Mouse (Mus musculus): ENCODE results near the gene Shroom1.

The Shroom1 gene

DNA sequence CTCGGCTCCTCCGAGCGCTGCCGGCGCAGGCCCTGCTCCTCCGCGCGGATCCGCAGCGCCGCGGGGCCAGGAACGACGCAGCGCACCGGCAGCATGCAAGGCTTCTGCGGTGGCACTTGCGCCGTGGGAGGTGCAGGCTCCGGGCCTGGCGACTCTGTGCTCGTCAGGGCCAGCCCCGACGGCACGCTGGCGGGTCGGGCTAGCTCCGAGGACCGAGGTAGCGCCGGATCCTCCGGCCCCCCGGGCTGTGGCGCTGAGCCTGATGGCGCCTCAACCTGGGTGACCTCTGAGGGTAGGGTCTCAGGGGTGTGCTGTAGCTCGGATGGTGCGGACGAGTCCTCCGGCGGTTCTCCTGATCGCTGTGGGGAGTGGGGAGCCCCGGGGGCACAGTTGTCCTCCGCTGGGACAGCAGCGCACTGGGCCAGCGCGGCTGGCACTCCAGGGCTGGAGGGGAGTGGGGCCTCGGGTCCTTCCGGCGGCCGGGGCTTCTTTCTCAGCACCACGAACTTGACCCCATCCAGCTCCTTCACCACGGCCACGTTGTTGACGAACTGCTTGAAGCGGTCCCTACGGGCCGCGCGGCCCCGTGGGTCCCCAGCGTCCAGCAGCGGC lies 22.3 kb downstream of the Shroom1 start:
- DNase-seq (ENCODE audit: low read depth, low spot score) = no peak

DNA sequence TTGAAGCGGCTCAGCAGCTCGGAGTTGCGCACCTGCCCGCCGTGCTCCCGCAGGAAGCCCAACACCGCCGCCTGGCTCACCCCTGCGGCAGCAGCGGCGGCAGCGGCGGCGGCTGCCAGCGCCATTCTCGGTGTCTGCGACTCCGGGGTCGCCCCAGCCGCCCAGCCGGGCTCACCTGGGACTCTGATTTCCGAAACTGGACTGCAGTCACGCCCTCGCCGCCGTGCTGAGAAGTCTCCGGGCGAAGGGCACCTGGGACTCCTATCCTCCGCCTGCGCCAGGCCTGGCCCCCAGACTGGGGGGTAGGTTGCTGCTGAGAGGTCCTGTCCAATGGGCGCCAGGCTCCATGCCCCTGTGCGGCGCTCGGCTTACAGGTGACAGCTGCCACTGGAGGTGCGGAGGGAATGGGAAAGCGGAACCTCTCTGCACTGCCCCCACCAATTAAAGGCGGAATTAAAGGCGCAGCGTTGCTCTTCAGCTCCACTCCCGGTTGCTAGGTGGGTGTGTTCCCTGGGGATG lies 22.8 kb downstream of the Shroom1 start, which contains the start of the genes Gm9945 and Sowaha:
Gm9945 (plus strand) TSS at position 384 of the 519 bp plus-strand sequence.
Sowaha (minus strand) TSS at position 492 of the 519 bp plus-strand sequence.
- no peak for DNase-seq (ENCODE audit: low read depth, low spot score)

- no peak for DNase-seq (ENCODE audit: low read depth, low spot score)
Measured at GRCm38 (mm10) chr11:53481088-53481730, 24.2 kb downstream of the Shroom1 start.

GRCm38 (mm10) chr11:53483159-53483891 lies 26.3 kb downstream of the Shroom1 start:
- no peak for DNase-seq (ENCODE audit: low read depth, low spot score)

DNA sequence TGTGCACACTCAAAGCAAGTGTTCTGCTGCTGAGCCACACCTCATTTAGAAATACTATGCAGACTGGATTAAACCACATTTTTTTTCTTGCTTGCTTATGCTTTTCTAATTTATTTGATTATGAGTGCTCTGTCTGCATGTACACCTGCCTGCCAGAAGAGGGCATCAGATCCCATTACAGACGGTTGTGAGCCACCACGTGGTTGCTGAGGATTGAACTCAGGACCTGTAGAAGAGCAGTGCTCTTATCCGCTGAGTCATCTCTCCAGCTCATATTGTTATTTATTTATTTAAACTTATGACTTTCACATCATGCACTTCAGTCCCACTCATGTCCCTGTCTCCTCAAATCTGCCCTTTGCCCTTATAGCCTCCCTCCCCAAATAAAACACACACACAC lies 28.7 kb downstream of the Shroom1 start:
- DNase-seq (ENCODE audit: low read depth, low spot score) = no peak

DNA sequence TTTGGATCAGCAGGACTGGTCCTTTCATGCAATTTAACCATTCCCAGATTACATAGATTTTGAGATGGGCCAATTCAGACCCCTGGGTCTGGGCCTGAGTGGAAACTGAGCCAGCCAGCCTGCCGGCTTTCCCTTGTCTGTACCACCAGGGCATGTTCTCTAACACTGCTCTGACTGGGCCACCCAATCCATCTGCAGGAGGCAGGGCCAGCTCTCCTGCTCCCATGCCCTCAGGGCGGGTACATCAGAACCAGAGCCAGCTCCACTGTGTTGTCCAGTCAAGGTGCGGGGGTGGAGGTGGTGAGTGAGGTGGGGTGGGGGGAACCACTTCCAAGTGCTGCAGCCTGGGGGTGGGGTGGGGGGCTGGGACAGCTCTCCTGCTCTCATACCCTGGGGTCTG lies 29.3 kb downstream of the Shroom1 start:
- no peak for DNase-seq (ENCODE audit: low read depth, low spot score)

DNA sequence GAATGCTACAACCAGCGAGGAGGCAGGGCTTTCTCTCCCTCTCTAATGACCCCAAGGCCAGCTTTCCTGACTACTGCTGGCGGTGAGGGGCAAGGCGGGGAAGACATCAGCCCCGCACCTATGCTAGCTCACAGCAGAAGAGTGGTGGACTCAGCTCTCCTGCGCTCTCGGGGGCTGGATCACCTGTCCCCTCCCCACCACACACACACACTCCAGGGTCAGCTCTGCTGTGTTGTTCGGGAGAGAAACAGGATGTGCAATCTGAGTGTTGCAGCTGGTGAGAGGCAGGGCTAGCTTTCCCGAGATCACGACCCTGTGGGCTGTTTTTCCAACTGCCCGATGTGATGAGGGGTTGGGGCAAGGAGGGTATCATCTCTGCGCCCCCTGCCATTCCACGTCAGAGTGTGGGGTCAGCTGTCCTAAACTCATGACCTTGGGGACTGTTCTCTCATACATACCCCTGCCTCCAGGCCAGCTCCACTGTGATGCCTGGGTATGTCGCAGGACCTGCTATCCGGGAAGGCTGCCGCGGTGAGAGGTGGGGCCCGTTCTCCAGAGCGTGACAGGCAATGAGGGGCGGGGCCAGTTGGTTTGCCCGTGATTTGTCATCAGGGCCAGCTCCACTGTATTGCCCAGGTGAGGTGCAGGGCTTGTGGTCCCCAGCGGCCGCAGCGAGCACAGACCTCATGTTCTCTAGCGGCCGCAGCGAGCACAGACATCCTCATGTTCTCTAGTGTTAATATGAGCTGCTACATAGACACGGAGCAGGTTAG lies 30.0 kb downstream of the Shroom1 start:
- no peak for DNase-seq (ENCODE audit: low read depth, low spot score)

DNA sequence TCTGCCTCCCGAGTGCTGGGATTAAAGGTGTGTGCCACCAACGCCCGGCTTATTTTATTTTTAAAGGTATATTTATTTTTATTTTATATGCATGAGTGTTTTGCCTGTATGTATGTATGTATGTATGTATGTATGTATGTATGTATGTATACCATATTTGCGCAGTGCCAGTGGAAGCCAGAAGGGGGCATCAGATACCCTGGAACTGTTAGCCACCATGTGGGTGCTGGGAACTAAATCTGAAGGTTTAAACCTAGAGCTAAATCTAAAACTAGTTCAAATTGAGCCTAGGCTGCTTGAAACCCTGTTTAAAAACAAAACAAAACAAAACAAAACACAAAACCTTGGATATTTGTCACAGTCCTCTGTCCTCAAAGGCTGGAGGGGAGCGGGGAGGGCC lies 32.0 kb downstream of the Shroom1 start:
- no peak for DNase-seq (ENCODE audit: low read depth, low spot score)

- no peak for DNase-seq (ENCODE audit: low read depth, low spot score)
Measured at GRCm38 (mm10) chr11:53489421-53489820, 32.4 kb downstream of the Shroom1 start.

DNA sequence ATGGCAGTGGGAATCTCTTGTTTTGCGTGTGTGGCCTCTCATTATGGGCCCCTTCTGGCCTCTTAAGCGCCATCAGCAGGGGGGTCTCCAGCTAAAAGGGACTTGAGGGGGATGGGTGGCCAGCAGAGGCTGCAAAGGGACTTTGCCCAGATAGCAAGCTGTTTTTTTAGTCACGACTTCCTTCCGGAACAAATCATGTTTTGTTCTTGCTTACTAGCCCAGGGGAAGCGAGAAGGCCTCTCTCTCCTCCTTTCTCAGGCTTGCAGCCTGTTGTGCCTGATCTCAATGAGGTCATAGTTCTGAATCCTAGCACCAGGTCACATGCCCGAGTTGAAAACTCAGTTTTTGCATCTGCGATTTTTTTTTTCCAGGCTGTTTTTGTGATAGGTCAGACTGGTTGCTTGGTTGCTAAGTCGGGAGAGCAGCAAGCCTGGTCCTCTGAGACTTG lies 35.0 kb downstream of the Shroom1 start:
- DNase-seq (ENCODE audit: low read depth, low spot score) = no peak

GRCm38 (mm10) chr11:53493243-53493955 lies 36.4 kb downstream of the Shroom1 start:
- no peak for DNase-seq (ENCODE audit: low read depth, low spot score)

DNA sequence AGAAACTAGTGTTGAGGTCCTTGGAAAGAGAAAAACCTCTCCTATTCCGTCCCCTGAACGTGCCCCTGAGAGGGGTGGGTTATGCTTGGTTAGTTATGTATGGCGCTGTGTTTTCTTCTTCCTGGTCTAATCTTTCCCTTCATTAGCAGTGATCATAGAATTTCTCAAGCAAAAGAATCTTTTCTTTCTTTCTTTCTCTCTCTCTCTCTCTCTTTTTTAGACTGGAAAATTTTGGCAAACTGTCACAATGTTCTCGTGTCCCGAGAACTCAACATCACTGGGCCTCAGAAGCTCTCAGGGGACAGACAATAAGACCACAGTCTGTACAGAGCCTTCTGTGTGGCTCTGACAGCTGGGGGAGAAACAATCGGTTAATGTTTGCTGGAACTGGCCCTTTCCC lies 38.4 kb downstream of the Shroom1 start:
- no peak for DNase-seq (ENCODE audit: low read depth, low spot score)

DNA sequence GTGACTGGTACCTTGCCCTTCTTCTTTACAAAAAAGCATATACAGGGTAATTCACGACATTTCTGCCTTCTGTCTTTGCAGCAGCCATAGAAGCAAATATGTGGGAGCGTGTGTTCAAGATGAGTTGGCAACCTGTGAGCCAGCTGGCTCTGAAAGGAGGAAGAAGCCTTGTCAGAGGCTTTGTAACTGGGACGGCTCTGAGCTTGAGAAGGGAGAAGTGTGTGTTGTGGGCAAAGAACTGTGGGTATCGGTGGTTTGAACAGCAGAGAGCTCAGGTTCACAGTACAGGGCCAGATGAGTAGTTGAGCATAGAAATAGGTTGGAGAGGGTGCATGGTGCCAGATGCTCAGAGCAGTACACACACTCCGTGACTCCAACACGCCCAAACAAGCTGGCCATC lies 39.9 kb downstream of the Shroom1 start:
- DNase-seq (ENCODE audit: low read depth, low spot score) = no peak

DNA sequence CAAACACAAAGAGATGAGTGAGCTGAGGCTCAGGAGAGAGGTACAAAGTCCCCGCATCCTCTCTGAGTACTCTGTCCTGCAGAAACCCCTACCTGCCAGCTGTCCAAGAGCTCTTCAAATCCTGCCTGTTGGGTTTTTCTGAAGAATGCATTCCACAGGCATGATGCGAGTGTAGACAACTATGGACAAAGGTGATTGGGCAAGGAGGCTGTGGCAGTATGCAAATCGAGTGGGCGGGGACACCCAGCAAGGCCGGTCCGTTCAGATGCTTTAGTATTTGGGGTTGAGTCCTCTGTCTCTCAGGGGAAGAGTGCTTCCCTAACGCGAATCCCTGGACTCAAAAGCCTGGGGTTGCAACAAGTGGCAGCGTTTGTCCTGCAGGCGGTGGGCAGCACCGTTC lies 43.6 kb downstream of the Shroom1 start:
- no peak for DNase-seq (ENCODE audit: low read depth, low spot score)

DNA sequence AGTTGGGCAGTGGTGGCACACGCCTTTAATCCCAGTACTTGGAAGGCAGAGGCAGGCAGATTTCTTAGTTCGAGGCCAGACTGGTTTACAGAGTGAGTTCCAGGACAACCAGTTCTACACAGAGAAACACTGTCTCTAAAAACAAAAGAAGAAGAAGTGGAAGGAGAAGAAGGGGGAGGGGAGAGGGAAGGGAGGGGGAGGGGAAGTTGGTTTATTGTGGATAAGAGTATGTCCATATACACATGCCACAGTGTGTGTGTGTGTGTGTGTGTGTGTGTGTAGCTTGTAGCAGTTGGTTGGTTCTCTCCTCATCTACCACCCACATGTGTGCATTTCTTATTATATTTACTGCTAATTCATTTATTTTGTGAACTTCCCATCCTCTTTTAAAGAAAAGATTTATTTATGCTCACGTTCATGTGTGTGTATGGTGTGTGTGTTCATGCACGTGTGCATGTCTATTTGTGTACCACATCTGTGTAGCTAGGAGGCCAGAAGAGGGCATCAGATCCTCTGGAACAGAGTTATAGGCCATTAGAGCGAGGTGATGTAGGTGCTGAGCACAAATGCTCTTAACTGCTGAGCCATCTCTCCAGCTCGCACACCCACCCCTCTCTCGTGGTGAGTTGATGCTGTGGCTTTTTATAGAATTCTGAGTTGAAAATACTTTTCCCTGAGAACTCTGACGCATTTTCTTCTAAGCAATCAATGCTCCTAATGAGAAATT lies 45.2 kb downstream of the Shroom1 start:
- DNase-seq (ENCODE audit: low read depth, low spot score) = no peak

DNA sequence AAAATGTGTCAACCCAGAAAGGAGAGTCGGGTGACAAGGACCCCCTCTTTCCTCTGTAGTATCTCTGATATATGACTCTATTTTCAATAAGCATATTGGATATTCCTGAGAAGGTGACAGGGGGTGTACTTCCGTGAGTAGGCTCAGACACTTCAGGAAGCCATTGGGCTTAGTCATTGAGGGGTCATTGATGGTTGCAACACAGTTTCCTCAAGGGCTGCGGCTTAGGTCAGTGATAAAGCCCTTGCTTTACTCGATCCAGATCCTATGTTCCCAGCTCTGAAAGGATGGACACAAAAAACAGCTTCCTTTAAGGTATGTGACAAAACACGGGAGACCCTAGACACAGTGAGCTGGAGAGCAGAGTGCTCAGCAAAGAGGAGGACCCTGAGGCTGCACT lies 46.7 kb downstream of the Shroom1 start:
- no peak for DNase-seq (ENCODE audit: low read depth, low spot score)

DNA sequence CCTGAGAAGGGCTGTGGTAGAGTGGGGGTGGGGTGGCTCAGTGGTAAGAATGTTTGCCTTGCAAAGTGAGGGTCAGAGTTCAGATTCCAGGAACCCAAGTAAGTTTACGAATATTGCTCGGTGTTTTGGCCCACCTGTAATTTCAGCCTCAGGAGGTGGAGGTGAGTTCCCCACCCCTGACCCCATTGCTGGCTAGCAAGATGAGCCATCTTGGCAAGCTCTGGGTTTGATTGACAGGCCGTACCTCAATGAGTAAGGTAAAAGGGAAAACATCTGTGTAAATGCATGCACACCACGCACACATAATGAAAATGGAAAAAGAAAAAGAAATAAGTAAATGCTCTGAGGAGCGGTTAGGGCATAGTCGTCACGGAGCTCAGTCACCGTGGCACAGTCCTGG lies 47.4 kb downstream of the Shroom1 start:
- no peak for DNase-seq (ENCODE audit: low read depth, low spot score)

- peak; percentile 56 for DNase-seq (ENCODE audit: low read depth, low spot score)
Measured at GRCm38 (mm10) chr11:53505026-53505663, 48.1 kb downstream of the Shroom1 start.

GRCm38 (mm10) chr11:53507098-53507805 lies 50.2 kb downstream of the Shroom1 start:
- DNase-seq (ENCODE audit: low read depth, low spot score) = no peak
